Mouse (Mus musculus): ENCODE results near the gene Mrpl46.

- no peak for TF ChIP-seq POLR2A (IDR thresholded peaks at IDR 0.05; ENCODE audit: control insufficient read depth, extremely low read depth, insufficient read depth, low read length, poor library complexity)
- TF ChIP-seq CTCF (IDR thresholded peaks at IDR 0.05; ENCODE audit: borderline replicate concordance, control insufficient read depth, extremely low read depth, insufficient read depth, low read length, poor library complexity) = no peak
Measured at GRCm38 (mm10) chr7:78826682-78827385, 43.5 kb upstream of the Mrpl46 start.
